Comparison of ENCODE assay signal across 19 mouse cellular contexts in the genomic region with DNA sequence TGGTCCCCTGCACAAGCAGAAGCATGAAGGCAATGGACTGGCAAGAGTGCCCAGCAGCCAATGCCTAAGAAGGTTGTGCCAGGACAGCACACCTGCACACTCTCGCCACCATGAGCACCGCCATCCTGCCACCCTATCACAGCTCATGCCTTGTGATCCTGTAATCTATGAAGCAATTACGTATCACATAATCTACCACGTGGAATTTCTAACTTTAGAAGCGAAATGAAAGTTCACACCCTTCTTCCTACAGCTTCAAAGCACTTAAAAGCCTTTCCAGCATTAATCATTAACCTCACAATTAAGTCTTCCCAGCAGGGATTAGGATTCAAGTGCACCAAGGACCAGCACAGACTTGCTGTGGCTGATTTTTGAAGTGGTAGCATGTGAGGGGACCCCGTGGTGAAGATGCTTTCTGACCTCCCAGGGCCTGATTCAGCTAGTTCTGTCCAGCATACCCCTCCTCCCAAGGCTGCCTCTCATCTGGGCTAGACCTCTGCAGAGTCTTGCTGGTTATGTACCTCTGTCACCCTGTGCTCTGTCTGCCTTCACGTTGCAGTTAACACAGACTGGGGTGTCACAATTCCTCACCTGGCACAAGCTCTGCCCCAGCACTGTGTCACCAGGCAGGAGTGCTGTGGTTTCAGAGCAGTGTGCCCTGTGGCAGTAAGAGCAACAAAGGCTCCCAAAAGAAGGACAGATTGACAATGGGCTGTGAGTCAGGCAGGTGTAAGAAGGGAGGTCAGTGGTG. TPM values are rescaled to one million over a fixed set of nuclear protein-coding genes. Genes with fewer than 3 reads are reported as not detected.
DNase-seq lines count a peak whose midpoint lies in the region; TF ChIP-seq lines count a peak whose summit lies in the region.
"Had no signal": no experiment of that assay in that cellular context is flagged by ENCODE, and none has a peak within 500 bp of the region (broad histone marks: within the 10 kb centered on the region; RNA-seq: fewer than 3 reads in every experiment).

No protein-coding gene starts in this region.

- H3K27ac ChIP-seq in small intestine, adult 2 months (ENCODE audit: insufficient read depth, low read depth, low read length): peak overlapping the region; percentile 1; the same call in 1 of the 2 replicates
- H3K27ac ChIP-seq: gastrocnemius, adult 2 months; heart, embryonic 10.5 days; neural tube, embryonic 13.5 days had no signal

- H3K27me3 ChIP-seq in small intestine, adult 2 months (ENCODE audit: control insufficient read depth, insufficient read depth, low read length): no peaks in the 10 kb centered on the region
- H3K27me3 ChIP-seq: neural tube, embryonic 13.5 days had no signal

- no peak for TF ChIP-seq POLR2A in small intestine, adult 2 months (IDR thresholded peaks at IDR 0.05; ENCODE audit: low read depth, low read length)

- WGBS in small intestine, adult 2 months: 23% methylated on average over 7 of the region's 7 CpGs

- no peaks in the 10 kb centered on the region for H3K36me3 ChIP-seq in small intestine, adult 2 months (ENCODE audit: control insufficient read depth, insufficient read depth, low read length)
- H3K36me3 ChIP-seq: heart, embryonic 10.5 days; neural tube, embryonic 13.5 days had no signal

- TF ChIP-seq CTCF in small intestine, adult 2 months (IDR thresholded peaks at IDR 0.05; ENCODE audit: extremely low read depth, insufficient read length, insufficient replicate concordance, low read depth, low read length): no peak

- H3K4me1 ChIP-seq in small intestine, adult 2 months (ENCODE audit: control insufficient read depth, insufficient read depth, insufficient read length, low read length): peaks cover 4% of the 10 kb centered on the region; the same call in 1 of the 2 replicates
- H3K4me1 ChIP-seq: heart, embryonic 10.5 days had no signal

- H3K4me3 ChIP-seq in small intestine, adult 2 months (ENCODE audit: low read depth, low read length): no peak overlapping the region
- H3K4me3 ChIP-seq: gastrocnemius, adult 2 months; heart, embryonic 10.5 days; neural tube, embryonic 13.5 days had no signal

- DNase-seq in brain, adult 2 months (ENCODE audit: low read depth, low spot score): peak; percentile 19
- DNase-seq in kidney, adult 11 months: peak; percentile 64
- DNase-seq in kidney, postnatal 25 days: peak; percentile 38 to 73
- DNase-seq in yolk sac, embryonic 10.5 days (ENCODE audit: low spot score): no peak
- no peak for DNase-seq in retina, postnatal 1 day
- DNase-seq in thymus, postnatal 4 days: no peak
- DNase-seq: gastrocnemius, adult 2 months; layer of hippocampus, adult 9-11 months; thymus, postnatal 25 days had no signal

RNA-seq across cellular contexts. Expression of a gene that starts 17.2 kb away (rescaled TPM):
- 204 and 328 TPM in 2 replicates for polyA plus RNA-seq in small intestine, adult 2 months (2012; rRNA removed)

RNA-seq across cellular contexts. Expression of a gene that starts 30.4 kb away (rescaled TPM):
- polyA plus RNA-seq in small intestine, adult 2 months (2012; rRNA removed): 0.36 TPM in 1 of 2 replicates, not detected in the other
- polyA plus RNA-seq: CD4-positive, CD25-positive, alpha-beta regulatory T cell, adult 4 months; embryonic facial prominence, embryonic 14.5 days; forebrain, embryonic 14.5 days; hindbrain, embryonic 11.5 days; limb, embryonic 11.5 days; neural tube, embryonic 13.5 days; spleen, adult 2 months had no signal

RNA-seq across cellular contexts. Expression of a gene that starts 34.1 kb away (rescaled TPM):
- polyA plus RNA-seq in small intestine, adult 2 months (2012; rRNA removed): 6.6 and 15.8 TPM in 2 replicates

RNA-seq across cellular contexts. Expression of a gene that starts 35.0 kb away (rescaled TPM):
- polyA plus RNA-seq in small intestine, adult 2 months (2012; rRNA removed): not detected in 2 replicates
- polyA plus RNA-seq: CD4-positive, CD25-positive, alpha-beta regulatory T cell, adult 4 months; embryonic facial prominence, embryonic 14.5 days; forebrain, embryonic 14.5 days; heart, embryonic 10.5 days; hindbrain, embryonic 11.5 days; limb, embryonic 11.5 days; midbrain, embryonic 16.5 days; neural tube, embryonic 13.5 days; spleen, adult 2 months had no signal

RNA-seq across cellular contexts. Expression of a gene that starts 46.8 kb away (rescaled TPM):
- polyA plus RNA-seq in small intestine, adult 2 months (2012; rRNA removed): not detected in 2 replicates
- polyA plus RNA-seq: CD4-positive, CD25-positive, alpha-beta regulatory T cell, adult 4 months; heart, embryonic 10.5 days; hindbrain, embryonic 11.5 days; limb, embryonic 11.5 days; midbrain, embryonic 16.5 days; neural tube, embryonic 13.5 days; spleen, adult 2 months had no signal

Comparison
In these comparisons a context has a peak if more than half of its experiments do, and no peak if none do; other contexts are left out.
1. DNase-seq: peak in brain, adult 2 months (single experiment), kidney, adult 11 months (single experiment) and kidney, postnatal 25 days (2 of 2); none in yolk sac, embryonic 10.5 days (single experiment), retina, postnatal 1 day (single experiment) and thymus, postnatal 4 days (single experiment).